Mouse (Mus musculus) midbrain, embryonic 14.5 days (tissue): ENCODE results near the gene Limk2. TPM values are rescaled to one million over a fixed set of nuclear protein-coding genes. Genes with fewer than 3 reads are reported as not detected.
A peak's percentile ranks its signal among the peaks of the same experiment; 100 is the strongest.

Experiments used
- ATAC-seq: fragments of 200-750 bp; cut with Nextera tagmentation; 2 replicates; pipeline ENCODE4 v1.8.0; 2017; ENCODE audit warnings: moderate number of reproducible peaks, moderate library complexity; ENCODE audit not compliant: low FRiP score, low TSS enrichment
- DNase-seq: peaks from one replicate; pipeline ENCODE4 v3.0.0-alpha.2; 2015
- H3K27ac ChIP-seq: fragments of 300-500 bp; sonication (generic); replicated peaks from 2 replicates; pipeline ENCODE4 v1.5.1; 2014; ENCODE audit warnings: mild to moderate bottlenecking, low read depth, low read length, moderate library complexity
- H3K27me3 ChIP-seq: fragments of 300-500 bp; sonication (generic); 2 replicates; pipeline ENCODE4 v1.6.1; 2014; ENCODE audit warnings: low read length, control low read depth, mixed read lengths; ENCODE audit not compliant: control insufficient read depth, insufficient read depth
- H3K36me3 ChIP-seq: fragments of 300-500 bp; sonication (generic); 2 replicates; pipeline ENCODE4 v1.6.1; 2014; ENCODE audit warnings: low read length, control low read depth; ENCODE audit not compliant: control insufficient read depth, insufficient read depth
- H3K4me1 ChIP-seq: fragments of 300-500 bp; sonication (generic); 2 replicates; pipeline ENCODE4 v1.6.1; 2014; ENCODE audit warnings: mild to moderate bottlenecking, antibody characterized with exemption, low read length, control low read depth; ENCODE audit not compliant: control insufficient read depth, insufficient read depth
- H3K4me2 ChIP-seq: fragments of 300-500 bp; sonication (generic); 2 replicates; pipeline ENCODE4 v1.6.1; 2014; ENCODE audit warnings: mild to moderate bottlenecking, low read length, moderate library complexity
- H3K4me3 ChIP-seq: fragments of 300-500 bp; sonication (generic); replicated peaks from 2 replicates; pipeline ENCODE4 v1.5.1; 2014; ENCODE audit warnings: low read depth, low read length
- H3K9ac ChIP-seq: fragments of 300-500 bp; sonication (generic); replicated peaks from 2 replicates; pipeline ENCODE4 v1.6.1; 2014; ENCODE audit warnings: mild to moderate bottlenecking, low read length, moderate library complexity
- H3K9me3 ChIP-seq: fragments of 300-500 bp; sonication (generic); 2 replicates; pipeline ENCODE4 v1.6.1; 2016; ENCODE audit warnings: low read length, control low read depth, mixed read lengths; ENCODE audit not compliant: control insufficient read depth
- WGBS: fragments of 180-500 bp; shearing (Covaris S2); extraction: QIAGEN DNeasy Blood & Tissue Kit; methylation state at CpG from one replicate; pipeline ENCODE4 v1.1.7; 2014; 5-methylcytosine and 5-hydroxymethylcytosine counted together
- polyA plus RNA-seq: library from polyadenylated mRNA; unstranded; fragments of >200 nt; fragmentation: Nextera tagmentation; extraction: Ambion mirVana; gene quantifications from 2 replicates; pipeline ENCODE4 v1.2.1, GENCODE M21; 2014

Gene Limk2
- polyA plus RNA-seq, 1 experiment from 2014 or later: 155 TPM

GRCm38 (mm10) chr11:3336602-3337001, 72.4 kb downstream of the Limk2 start:
- Histone ChIP-seq H3K4me2 (no peak overlapping the region), H3K4me3 (no peak overlapping the region), H3K27ac (0 out of 2 replicates have a peak overlapping the region, but pooled peaks have one; percentile 26), H3K27me3 (no peaks in the 10 kb centered on the region), H3K9me3 (no peaks in the 10 kb centered on the region), H3K9ac (no peak overlapping the region), H3K4me1 (peaks cover 21% of the 10 kb centered on the region), H3K36me3 (peaks cover 14% of the 10 kb centered on the region; the same call in 1 of the 2 replicates)
- WGBS: 75% methylated on average over 3 of the region's 3 CpGs
- ATAC-seq (no peak), DNase-seq (no peak)

- ATAC-seq (no peak), DNase-seq (no peak)
- Histone ChIP-seq H3K4me2 (no peak overlapping the region), H3K9me3 (no peaks in the 10 kb centered on the region), H3K9ac (no peak overlapping the region), H3K36me3 (peaks cover 10% of the 10 kb centered on the region; the same call in 1 of the 2 replicates), H3K27ac (no peak overlapping the region), H3K27me3 (no peaks in the 10 kb centered on the region), H3K4me1 (peaks cover 21% of the 10 kb centered on the region), H3K4me3 (no peak overlapping the region)
- WGBS: 63% methylated on average over 11 of the region's 11 CpGs
These were observed 73.3 kb downstream of the Limk2 start for GRCm38 (mm10) chr11:3335651-3336216.

DNA sequence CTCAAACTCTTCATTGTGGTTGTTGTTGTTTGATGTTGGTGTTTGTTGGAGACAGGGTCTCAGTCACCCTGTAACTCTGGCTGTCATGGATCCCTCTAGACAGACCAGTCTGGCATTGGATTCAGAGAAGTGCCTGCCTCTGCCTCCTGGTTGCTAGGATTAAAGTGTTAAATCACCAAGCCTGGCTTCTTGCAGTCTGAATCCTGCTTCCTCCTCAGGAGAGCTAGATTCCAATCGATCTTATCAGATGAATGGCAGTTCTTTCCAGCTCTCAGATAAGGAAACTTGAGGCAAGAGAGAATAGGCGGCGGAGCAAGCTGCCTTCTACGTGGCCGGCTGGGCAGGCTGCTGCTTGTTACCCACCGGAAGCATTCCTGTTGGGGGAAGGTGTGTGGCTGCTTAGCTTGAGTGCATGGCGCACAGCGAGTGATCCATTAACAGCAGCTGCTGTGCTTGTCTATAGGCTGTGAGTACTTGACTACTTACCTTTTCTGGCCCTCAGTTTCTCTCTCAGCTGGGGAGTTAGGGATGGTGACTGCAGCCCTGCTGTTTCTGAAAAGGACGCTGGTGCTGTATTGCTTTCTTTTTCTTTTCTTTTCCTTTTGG, 74.2 kb downstream of the Limk2 start:
- DNase-seq (no peak), ATAC-seq (no peak)
- Histone ChIP-seq H3K9ac (no peak overlapping the region), H3K4me1 (peaks cover 21% of the 10 kb centered on the region), H3K27ac (no peak overlapping the region), H3K4me3 (no peak overlapping the region), H3K27me3 (no peaks in the 10 kb centered on the region), H3K9me3 (no peaks in the 10 kb centered on the region), H3K4me2 (no peak overlapping the region), H3K36me3 (peaks cover 10% of the 10 kb centered on the region; the same call in 1 of the 2 replicates)
- WGBS: 49% methylated on average over 9 of the region's 9 CpGs

GRCm38 (mm10) chr11:3334141-3334710, 74.8 kb downstream of the Limk2 start:
- Histone ChIP-seq H3K36me3 (peaks cover 10% of the 10 kb centered on the region; the same call in 1 of the 2 replicates), H3K9ac (no peak overlapping the region), H3K9me3 (no peaks in the 10 kb centered on the region), H3K4me1 (peaks cover 21% of the 10 kb centered on the region), H3K4me2 (no peak overlapping the region), H3K27me3 (no peaks in the 10 kb centered on the region), H3K27ac (no peak overlapping the region), H3K4me3 (no peak overlapping the region)
- no peak for ATAC-seq
- 93% methylated on average over 11 of the region's 11 CpGs for WGBS
- DNase-seq: no peak

DNA sequence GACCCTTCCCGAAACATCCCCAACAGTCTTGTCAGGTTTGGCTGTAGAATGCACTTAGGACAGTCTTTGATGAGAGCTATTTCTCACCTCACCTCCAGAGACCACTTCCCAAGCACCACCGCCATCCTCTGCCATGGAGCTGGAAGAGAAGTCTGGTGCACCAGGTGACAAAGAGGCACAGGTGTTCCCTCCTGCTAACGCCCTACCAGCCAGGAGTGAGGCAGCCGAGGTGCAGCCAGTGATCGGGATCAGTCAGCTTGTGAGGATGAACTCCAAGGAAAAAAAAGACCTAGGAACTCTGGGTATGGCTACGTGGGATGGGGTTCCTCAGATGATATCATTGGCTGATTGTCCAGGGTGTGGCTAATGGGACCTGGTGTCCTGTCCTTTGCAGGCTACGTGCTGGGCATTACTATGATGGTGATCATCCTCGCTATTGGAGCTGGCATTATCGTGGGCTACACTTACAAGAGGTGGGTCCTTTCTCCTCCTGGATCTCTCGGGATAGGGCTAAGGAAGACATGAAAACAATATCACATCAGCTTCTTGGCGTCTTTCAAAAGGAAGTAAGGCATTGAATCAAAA, 75.8 kb downstream of the Limk2 start:
- peaks cover 10% of the 10 kb centered on the region; the same call in 1 of the 2 replicates for H3K36me3 ChIP-seq
- H3K9ac ChIP-seq: no peak overlapping the region
- WGBS: 94% methylated on average over 11 of the region's 11 CpGs
- H3K27ac ChIP-seq: no peak overlapping the region
- no peaks in the 10 kb centered on the region for H3K27me3 ChIP-seq
- H3K4me3 ChIP-seq: no peak overlapping the region
- peaks cover 21% of the 10 kb centered on the region for H3K4me1 ChIP-seq
- H3K9me3 ChIP-seq: no peaks in the 10 kb centered on the region
- no peak overlapping the region for H3K4me2 ChIP-seq
- DNase-seq (no peak), ATAC-seq (no peak)

GRCm38 (mm10) chr11:3331756-3332642, 77.0 kb downstream of the Limk2 start:
- peak; percentile 96 for ATAC-seq
- Histone ChIP-seq H3K4me1 (peaks cover 10% of the 10 kb centered on the region), H3K4me2 (peak overlapping the region; percentile 100), H3K9me3 (no peaks in the 10 kb centered on the region), H3K9ac (peak overlapping the region; percentile 63), H3K36me3 (peaks cover 10% of the 10 kb centered on the region; the same call in 1 of the 2 replicates), H3K4me3 (peak overlapping the region; percentile 63), H3K27me3 (no peaks in the 10 kb centered on the region), H3K27ac (peak overlapping the region; percentile 67)
- DNase-seq: peak; percentile 97
- under 1% methylated on average over 75 of the region's 75 CpGs for WGBS

DNA sequence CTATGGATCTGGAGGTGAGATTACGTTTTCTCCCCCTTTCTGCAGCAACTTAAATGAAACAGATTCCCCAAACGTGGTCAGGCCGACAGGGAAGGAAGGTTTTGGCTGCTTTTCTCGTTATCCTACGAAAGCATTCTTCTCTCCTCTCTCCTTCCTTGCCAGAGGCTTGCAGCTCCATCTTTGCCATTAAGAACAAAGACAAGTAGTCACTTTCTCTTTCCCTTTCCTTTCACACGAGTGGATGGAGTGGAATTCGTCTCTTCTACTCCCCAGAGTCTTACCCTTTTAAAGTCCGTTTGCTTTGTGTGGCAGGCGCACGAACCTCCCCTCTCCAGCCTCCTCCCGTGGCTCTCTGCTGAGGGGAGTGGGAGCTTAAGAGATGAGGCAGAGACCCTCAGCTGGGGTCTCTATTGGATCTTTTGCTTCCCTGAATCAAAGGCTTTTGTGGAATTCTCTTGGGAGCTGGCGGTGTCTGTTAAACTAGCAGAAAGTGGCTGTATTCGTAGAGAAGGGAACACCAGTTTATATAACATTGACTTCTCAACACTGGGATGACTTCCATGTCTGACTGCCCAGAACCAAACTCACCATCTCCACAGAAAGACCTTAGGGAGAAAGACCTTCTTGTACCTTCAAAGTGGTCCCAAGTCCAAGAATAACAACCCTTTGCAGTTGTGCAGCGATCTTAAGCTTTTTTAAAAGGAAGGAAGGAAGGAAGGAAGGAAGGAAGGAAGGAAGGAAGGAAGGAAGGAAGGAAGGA, 77.8 kb downstream of the Limk2 start:
- 1% methylated on average over 14 of the region's 14 CpGs for WGBS
- Histone ChIP-seq H3K27ac (peak overlapping the region; percentile 52), H3K4me1 (peaks cover 9% of the 10 kb centered on the region), H3K9ac (peak overlapping the region; percentile 52), H3K4me3 (peak overlapping the region; percentile 63), H3K27me3 (no peaks in the 10 kb centered on the region), H3K36me3 (peaks cover 10% of the 10 kb centered on the region; the same call in 1 of the 2 replicates), H3K4me2 (peak overlapping the region; percentile 100), H3K9me3 (no peaks in the 10 kb centered on the region)
- ATAC-seq: no peak
- peak; percentile 59 for DNase-seq
